In genomic region chrX:151046777-151047430, GRCm38 (mm10) we compare ENCODE assay signal across 8 mouse cellular contexts. TPM values are rescaled to one million over a fixed set of nuclear protein-coding genes. Genes with fewer than 3 reads are reported as not detected.
DNase-seq lines count a peak whose midpoint lies in the region; ATAC-seq and TF ChIP-seq lines count a peak whose summit lies in the region.

No protein-coding gene starts in this region.

- TF ChIP-seq CTCF in E14TG2a.4 (conservative IDR thresholded peaks at IDR 0.05; ENCODE audit: low read length), result no peak
- no peak for TF ChIP-seq CTCF in forebrain, postnatal 0 days (IDR thresholded peaks at IDR 0.05; ENCODE audit: low read depth)
- TF ChIP-seq CTCF in olfactory bulb, adult 2 months (IDR thresholded peaks at IDR 0.05; ENCODE audit: insufficient read depth, low read depth, low read length), result no peak
- no peak for TF ChIP-seq CTCF in thymus, adult 2 months (IDR thresholded peaks at IDR 0.05; ENCODE audit: borderline replicate concordance, control insufficient read depth, extremely low read depth, insufficient read depth, low read length, poor library complexity)

- peak overlapping the region; percentile 71 for H3K9ac ChIP-seq in forebrain, postnatal 0 days

- intact Hi-C loops in heart, postnatal 36 days (cut with DNase I), result loop anchor here (2.0 to 5.0 kb wide), 2 partner anchors 30 to 50 kb away; partner anchors contain the start of genes Gnl3l and Tsr2

- no peaks in the 10 kb centered on the region for H3K9me3 ChIP-seq in E14TG2a.4 (ENCODE audit: low read length)
- no peaks in the 10 kb centered on the region for H3K9me3 ChIP-seq in forebrain, postnatal 0 days (ENCODE audit: low read length)

- no peak for TF ChIP-seq POLR2A in olfactory bulb, adult 2 months (IDR thresholded peaks at IDR 0.05; ENCODE audit: insufficient read depth, low read depth, low read length)
- no peak for TF ChIP-seq POLR2A in thymus, adult 2 months (IDR thresholded peaks at IDR 0.05; ENCODE audit: control insufficient read depth, extremely low read depth, insufficient read depth, low read length, poor library complexity)

- H3K27ac ChIP-seq in forebrain, postnatal 0 days (ENCODE audit: low read depth, low read length), result peak overlapping the region; percentile 85
- 0 out of 2 replicates have a peak overlapping the region, but pooled peaks have one; percentile 31 for H3K27ac ChIP-seq in olfactory bulb, adult 2 months (ENCODE audit: insufficient read depth, low read depth, low read length)
- no peak overlapping the region for H3K27ac ChIP-seq in thymus, adult 2 months (ENCODE audit: control insufficient read depth, insufficient read depth, low read length)

- peaks cover 43% of the 10 kb centered on the region for H3K4me1 ChIP-seq in E14TG2a.4 (replicated peaks; ENCODE audit: low read depth, low read length)
- H3K4me1 ChIP-seq in forebrain, postnatal 0 days (ENCODE audit: insufficient read depth), result peaks cover 4% of the 10 kb centered on the region; the same call in 1 of the 2 replicates
- peaks cover 6% of the 10 kb centered on the region for H3K4me1 ChIP-seq in olfactory bulb, adult 2 months (ENCODE audit: control insufficient read depth, insufficient read depth, low read length)
- H3K4me1 ChIP-seq in thymus, adult 2 months (replicated peaks; ENCODE audit: control insufficient read depth, insufficient read depth, low read length), result peaks cover 4% of the 10 kb centered on the region

- peak overlapping the region; percentile 86 for H3K4me3 ChIP-seq in E14TG2a.4 (replicated peaks; ENCODE audit: low read length)
- H3K4me3 ChIP-seq in forebrain, postnatal 0 days (ENCODE audit: low read depth, low read length), result peak overlapping the region; percentile 56
- peak overlapping the region; percentile 61 for H3K4me3 ChIP-seq in olfactory bulb, adult 2 months (ENCODE audit: insufficient read depth, low read depth, low read length)
- H3K4me3 ChIP-seq in thymus, adult 2 months (ENCODE audit: control insufficient read depth, insufficient read depth, low read length), result peak overlapping the region; percentile 70

- H3K4me2 ChIP-seq in forebrain, postnatal 0 days (ENCODE audit: low read depth), result peak overlapping the region; percentile 55

- peak; percentile 90 for ATAC-seq in forebrain, postnatal 0 days

- no peaks in the 10 kb centered on the region for H3K27me3 ChIP-seq in E14TG2a.4 (ENCODE audit: insufficient read depth, low read length)
- H3K27me3 ChIP-seq in forebrain, postnatal 0 days (ENCODE audit: insufficient read depth, low read length), result no peaks in the 10 kb centered on the region
- no peaks in the 10 kb centered on the region for H3K27me3 ChIP-seq in thymus, adult 2 months (ENCODE audit: control insufficient read depth, insufficient read depth, low read length)

- 30% methylated on average over 46 of the region's 62 CpGs for WGBS in forebrain, postnatal 0 days
- 23% methylated on average over 54 of the region's 62 CpGs for WGBS in olfactory bulb, adult 2 months
- under 1% methylated on average over 37 of the region's 62 CpGs for WGBS in thymus, adult 2 months

- DNase-seq in cerebellum, adult 11-12 months, result peak; percentile 89
- peak; percentile 84 for DNase-seq in forebrain, postnatal 0 days
- DNase-seq in heart, postnatal 36 days, result peak; percentile 84
- peak; percentile 60 to 82 for DNase-seq in layer of hippocampus, adult 18-20 months (ENCODE audit: low spot score in 2 of 2)
- DNase-seq in lung, adult 18-20 months, result peak; percentile 81 to 87
- peak; percentile 39 for DNase-seq in thymus, adult 2 months

- peaks cover 15% of the 10 kb centered on the region for H3K36me3 ChIP-seq in E14TG2a.4 (ENCODE audit: insufficient read depth, low read length)
- no peaks in the 10 kb centered on the region for H3K36me3 ChIP-seq in forebrain, postnatal 0 days (ENCODE audit: insufficient read depth)
- H3K36me3 ChIP-seq in thymus, adult 2 months (ENCODE audit: control insufficient read depth, insufficient read depth, low read length), result no peaks in the 10 kb centered on the region

RNA-seq across cellular contexts. Expression of gene Fgd1, which starts 1.0 kb away (rescaled TPM):
- 37.2 and 42.1 TPM in 2 replicates for total RNA-seq in forebrain, postnatal 0 days (2014; rRNA removed)
- polyA plus RNA-seq in forebrain, postnatal 0 days (2015; fragmentation: Nextera tagmentation; extraction: Ambion mirVana), result 10.2 and 14.6 TPM in 2 replicates
- 10 to 100 TPM in 1 of 2 experiments, 1 to 10 TPM in 1; 6.9 to 11.0 TPM for total RNA-seq in heart, postnatal 36 days (2021)
- 10 to 100 TPM; 16.4 to 17.5 TPM for total RNA-seq in layer of hippocampus, adult 18-20 months (2021)
- not detected in 2 replicates for polyA plus RNA-seq in olfactory bulb, adult 2 months (2012; ENCODE audit: insufficient read depth, insufficient read length, low replicate concordance, missing spikeins)
- 3.4 and 4.0 TPM in 2 replicates for polyA plus RNA-seq in thymus, adult 2 months (2012; rRNA removed)

RNA-seq across cellular contexts. Expression of gene Gnl3l, which starts 29.8 kb away (rescaled TPM):
- 151 and 179 TPM in 2 replicates for total RNA-seq in forebrain, postnatal 0 days (2014; rRNA removed)
- polyA plus RNA-seq in forebrain, postnatal 0 days (2015; fragmentation: Nextera tagmentation; extraction: Ambion mirVana), result 78.4 and 98.6 TPM in 2 replicates
- total RNA-seq in heart, postnatal 36 days (2021), result 10 to 100 TPM; 32.8 to 37.2 TPM
- 100 to 1,000 TPM; 192 to 199 TPM for total RNA-seq in layer of hippocampus, adult 18-20 months (2021)
- polyA plus RNA-seq in olfactory bulb, adult 2 months (2012; ENCODE audit: insufficient read depth, insufficient read length, low replicate concordance, missing spikeins), result 94.1 and 633 TPM in 2 replicates
- polyA plus RNA-seq in thymus, adult 2 months (2012; rRNA removed), result 14.3 and 15.3 TPM in 2 replicates

RNA-seq across cellular contexts. Expression of gene Tsr2, which starts 49.4 kb away (rescaled TPM):
- 42.9 and 47.0 TPM in 2 replicates for total RNA-seq in forebrain, postnatal 0 days (2014; rRNA removed)
- 45.5 and 46.1 TPM in 2 replicates for polyA plus RNA-seq in forebrain, postnatal 0 days (2015; fragmentation: Nextera tagmentation; extraction: Ambion mirVana)
- 10 to 100 TPM; 10.9 to 13.3 TPM for total RNA-seq in heart, postnatal 36 days (2021)
- 10 to 100 TPM; 76.2 to 81.0 TPM for total RNA-seq in layer of hippocampus, adult 18-20 months (2021)
- polyA plus RNA-seq in olfactory bulb, adult 2 months (2012; ENCODE audit: insufficient read depth, insufficient read length, low replicate concordance, missing spikeins), result not detected in 2 replicates
- polyA plus RNA-seq in thymus, adult 2 months (2012; rRNA removed), result 5.0 and 5.8 TPM in 2 replicates

Comparison
In these comparisons a context has a peak if more than half of its experiments do, and no peak if none do; other contexts are left out.
1. DNase-seq: peak in every context shown above with its lines; median percentile 89 in cerebellum, adult 11-12 months; 84 in forebrain, postnatal 0 days; 84 in heart, postnatal 36 days; 84 in lung, adult 18-20 months; 71 in layer of hippocampus, adult 18-20 months; 39 in thymus, adult 2 months.